Mouse (Mus musculus): Measurements from ENCODE around the gene Them7. TPM values are rescaled to one million over a fixed set of nuclear protein-coding genes. Genes with fewer than 3 reads are reported as not detected.

Gene Them7
- polyA plus RNA-seq, 1 experiment from 2014 or later: 3.1 TPM

GRCm38 (mm10) chr2:105408511-105408910 is 184.4 kb downstream of the Them7 start:
- no peak for DNase-seq (ENCODE audit: low read depth, low spot score)
- CTCF ChIA-PET: interaction anchor here (0.9 to 1.0 kb wide), 2 partner anchors 9 to 13 kb away, joined by 3 to 4 read pairs; partner anchors contain the start of gene Rcn1
- POLR2A ChIA-PET: no interaction called here
- ATAC-seq: no peak
- no peak for TF ChIP-seq CTCF (IDR thresholded peaks at IDR 0.05)
- no peaks in the 10 kb centered on the region for H3K27me3 ChIP-seq
- in situ Hi-C loops (cut with MboI; ENCODE audit: low pct_unique_long_range_greater_than_20kb): no loop called here

GRCm38 (mm10) chr2:105409253-105409652 is 185.1 kb downstream of the Them7 start:
- DNase-seq (ENCODE audit: low read depth, low spot score): no peak
- POLR2A ChIA-PET: no interaction called here
- in situ Hi-C loops (cut with MboI; ENCODE audit: low pct_unique_long_range_greater_than_20kb): no loop called here
- no peak for ATAC-seq
- no peaks in the 10 kb centered on the region for H3K27me3 ChIP-seq
- CTCF ChIA-PET: no interaction called here
- TF ChIP-seq CTCF (IDR thresholded peaks at IDR 0.05): no peak

GRCm38 (mm10) chr2:105414309-105414708 is 190.2 kb downstream of the Them7 start:
- ChIA-PET POLR2A (no interaction called here), CTCF (no interaction called here)
- TF ChIP-seq CTCF (IDR thresholded peaks at IDR 0.05): no peak
- no peaks in the 10 kb centered on the region for H3K27me3 ChIP-seq
- DNase-seq (ENCODE audit: low read depth, low spot score) (no peak), ATAC-seq (no peak)
- in situ Hi-C loops (cut with MboI; ENCODE audit: low pct_unique_long_range_greater_than_20kb): no loop called here

GRCm38 (mm10) chr2:105416046-105416659 is 192.0 kb downstream of the Them7 start:
- in situ Hi-C loops (cut with MboI; ENCODE audit: low pct_unique_long_range_greater_than_20kb): no loop called here
- no peaks in the 10 kb centered on the region for H3K27me3 ChIP-seq
- ChIA-PET POLR2A (no interaction called here), CTCF (no interaction called here)
- ATAC-seq (no peak), DNase-seq (ENCODE audit: low read depth, low spot score) (no peak)
- no peak for TF ChIP-seq CTCF (IDR thresholded peaks at IDR 0.05)

GRCm38 (mm10) chr2:105416660-105417348 is 192.7 kb downstream of the Them7 start:
- ATAC-seq: peak; percentile 85
- ChIA-PET CTCF (interaction anchor here (1.5 kb wide), 1 partner anchor 11 kb away, joined by 4 read pairs; no protein-coding TSS in a partner anchor), POLR2A (interaction anchor here (1.2 kb wide), 1 partner anchor 17 kb away, joined by 3 read pairs; the partner anchor contains the start of gene Rcn1)
- DNase-seq (ENCODE audit: low read depth, low spot score): no peak
- in situ Hi-C loops (cut with MboI; ENCODE audit: low pct_unique_long_range_greater_than_20kb): no loop called here
- H3K27me3 ChIP-seq: no peaks in the 10 kb centered on the region
- no peak for TF ChIP-seq CTCF (IDR thresholded peaks at IDR 0.05)

- H3K27me3 ChIP-seq: no peaks in the 10 kb centered on the region
- in situ Hi-C loops (cut with MboI; ENCODE audit: low pct_unique_long_range_greater_than_20kb): no loop called here
- CTCF ChIA-PET: interaction anchor here (1.0 to 1.5 kb wide), 2 partner anchors 10 to 16 kb away, joined by 3 to 4 read pairs; no protein-coding TSS in a partner anchor
- POLR2A ChIA-PET: interaction anchor here (1.2 kb wide), 1 partner anchor 18 kb away, joined by 3 read pairs; the partner anchor contains the start of gene Rcn1
- TF ChIP-seq CTCF (IDR thresholded peaks at IDR 0.05): no peak
- ATAC-seq (no peak), DNase-seq (ENCODE audit: low read depth, low spot score) (no peak)
Observed at GRCm38 (mm10) chr2:105417663-105418062, 193.5 kb downstream of the Them7 start.

- CTCF ChIA-PET: interaction anchor here (1.4 to 1.5 kb wide), 2 partner anchors 8 to 9 kb away, joined by 4 read pairs; no protein-coding TSS in a partner anchor
- POLR2A ChIA-PET: no interaction called here
- ATAC-seq (no peak), DNase-seq (ENCODE audit: low read depth, low spot score) (no peak)
- in situ Hi-C loops (cut with MboI; ENCODE audit: low pct_unique_long_range_greater_than_20kb): no loop called here
- TF ChIP-seq CTCF (IDR thresholded peaks at IDR 0.05): no peak
- H3K27me3 ChIP-seq: no peaks in the 10 kb centered on the region
Observed at GRCm38 (mm10) chr2:105418629-105419227, 194.6 kb downstream of the Them7 start.

- POLR2A ChIA-PET: no interaction called here
- no peak for TF ChIP-seq CTCF (IDR thresholded peaks at IDR 0.05)
- ATAC-seq: no peak
- in situ Hi-C loops (cut with MboI; ENCODE audit: low pct_unique_long_range_greater_than_20kb): loop anchor here (5.0 kb wide), 1 partner anchor 90 kb away; no protein-coding TSS in a partner anchor
- no peaks in the 10 kb centered on the region for H3K27me3 ChIP-seq
- DNase-seq (ENCODE audit: low read depth, low spot score): no peak
- CTCF ChIA-PET: interaction anchor here (1.4 to 3.2 kb wide), 2 partner anchors 10 to 93 kb away, joined by 4 to 11 read pairs; no protein-coding TSS in a partner anchor
Observed at GRCm38 (mm10) chr2:105427447-105427846, 203.3 kb downstream of the Them7 start.

- no peak for ATAC-seq
- POLR2A ChIA-PET: no interaction called here
- CTCF ChIA-PET: interaction anchor here (1.2 to 3.2 kb wide), 3 partner anchors 10 to 94 kb away, joined by 3 to 11 read pairs (median 4); no protein-coding TSS in a partner anchor
- no peaks in the 10 kb centered on the region for H3K27me3 ChIP-seq
- peak; percentile 82 for TF ChIP-seq CTCF (IDR thresholded peaks at IDR 0.05)
- no peak for DNase-seq (ENCODE audit: low read depth, low spot score)
- in situ Hi-C loops (cut with MboI; ENCODE audit: low pct_unique_long_range_greater_than_20kb): loop anchor here (5.0 kb wide), 1 partner anchor 91 kb away; no protein-coding TSS in a partner anchor
Observed at GRCm38 (mm10) chr2:105428029-105428428, 203.9 kb downstream of the Them7 start.

GRCm38 (mm10) chr2:105428467-105428866 is 204.3 kb downstream of the Them7 start:
- no peak for TF ChIP-seq CTCF (IDR thresholded peaks at IDR 0.05)
- DNase-seq (ENCODE audit: low read depth, low spot score) (no peak), ATAC-seq (no peak)
- no peaks in the 10 kb centered on the region for H3K27me3 ChIP-seq
- in situ Hi-C loops (cut with MboI; ENCODE audit: low pct_unique_long_range_greater_than_20kb): loop anchor here (5.0 kb wide), 1 partner anchor 91 kb away; no protein-coding TSS in a partner anchor
- ChIA-PET CTCF (interaction anchor here (0.7 to 3.2 kb wide), 4 partner anchors 11 to 96 kb away, joined by 3 to 11 read pairs (median 4); no protein-coding TSS in a partner anchor), POLR2A (no interaction called here)

Other genes starting within 250 kb of the Them7 start
- 235 TPM for gene Eif3m, start 207.2 kb upstream of the Them7 start, polyA plus RNA-seq (2021)
- gene Gm11060, start 132.3 kb upstream of the Them7 start, polyA plus RNA-seq (2021): not detected
- gene Wt1, start 97.8 kb upstream of the Them7 start, polyA plus RNA-seq (2021): 15.2 TPM
- 131 TPM for gene Rcn1, start 175.0 kb downstream of the Them7 start, polyA plus RNA-seq (2021)

All from Patski (cell line).